Mouse (Mus musculus) olfactory bulb, adult 2 months (tissue): ENCODE measurements around the gene Ubac2. TPM values are rescaled to one million over a fixed set of nuclear protein-coding genes. Genes with fewer than 3 reads are reported as not detected.

ENCODE experiments used
- H3K27ac ChIP-seq: fragments of 200-500 bp; 2 replicates; pipeline ENCODE4 v1.5.1; 2012; ENCODE audit warnings: low read depth, low read length; ENCODE audit not compliant: insufficient read depth
- H3K4me1 ChIP-seq: fragments of 200-500 bp; 2 replicates; pipeline ENCODE4 v1.6.1; 2012; ENCODE audit warnings: low read length; ENCODE audit not compliant: control insufficient read depth, insufficient read depth
- H3K4me3 ChIP-seq: fragments of 200-500 bp; 2 replicates; pipeline ENCODE4 v1.5.1; 2012; ENCODE audit warnings: mild to moderate bottlenecking, low read depth, low read length, moderate library complexity; ENCODE audit not compliant: insufficient read depth
- CTCF ChIP-seq: fragments of 200-500 bp; IDR thresholded peaks from 2 replicates; pipeline ENCODE4 v1.5.1; 2012; ENCODE audit warnings: low read depth, mild to moderate bottlenecking, low read length, moderate library complexity; ENCODE audit not compliant: insufficient read depth
- POLR2A ChIP-seq: fragments of 200-500 bp; IDR thresholded peaks from 2 replicates; pipeline ENCODE4 v1.6.1; 2012; ENCODE audit warnings: mild to moderate bottlenecking, low read depth, low read length, moderate library complexity; ENCODE audit not compliant: insufficient read depth
- WGBS: fragments of 180-500 bp; shearing (Covaris S2); methylation state at CpG from one replicate; pipeline ENCODE4 v1.1.7; 2018; 5-methylcytosine and 5-hydroxymethylcytosine counted together
- polyA plus RNA-seq: library from polyadenylated mRNA; stranded (reverse); fragments of >200 nt; gene quantifications from 2 replicates; pipeline ENCODE4 v1.2.4, GENCODE M21; 2012; ENCODE audit warnings: low replicate concordance; ENCODE audit not compliant: missing spikeins, insufficient read depth, insufficient read length

Gene Ubac2
- polyA plus RNA-seq, 1 experiment = not detected

DNA sequence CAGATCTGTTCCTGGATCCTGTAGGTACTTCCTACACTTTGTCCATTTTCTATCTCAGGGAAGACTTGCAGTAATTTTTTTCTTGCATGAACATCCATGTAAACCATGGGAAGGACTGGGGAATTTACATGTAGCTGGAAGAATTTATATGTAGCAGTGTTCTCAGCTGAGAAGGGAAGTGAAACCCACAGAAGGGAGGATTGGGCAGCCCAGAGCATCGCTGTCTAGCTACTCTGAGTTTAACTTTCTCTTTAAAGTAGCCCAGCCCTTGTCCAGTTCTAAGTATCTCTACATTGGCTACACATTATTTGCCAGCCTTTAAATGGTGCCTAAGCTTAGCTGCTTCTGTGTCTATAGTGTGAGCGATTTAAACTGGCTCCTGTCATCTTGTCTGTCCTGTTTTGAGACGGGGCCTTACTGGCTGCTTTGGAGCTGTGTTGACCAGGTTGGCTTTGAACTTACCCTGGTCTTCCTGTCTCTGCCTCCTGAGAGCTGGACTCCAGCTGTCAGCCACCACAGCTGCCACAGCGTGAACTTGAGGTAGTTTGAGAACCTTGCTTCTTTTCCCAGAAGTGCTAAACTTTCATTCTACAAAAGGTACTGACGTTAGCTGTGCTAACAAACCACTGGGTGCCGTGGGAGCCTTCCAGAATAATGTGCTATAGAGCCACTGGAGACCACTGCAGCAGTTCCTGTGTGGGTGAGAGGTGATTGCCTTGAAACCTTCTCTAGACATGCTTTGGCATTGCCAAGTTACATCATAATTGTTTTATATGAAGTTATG, 38.1 kb downstream of the Ubac2 start:
- WGBS = 86% methylated on average over 6 of the region's 6 CpGs
- TF ChIP-seq POLR2A = no peak
- no peak for TF ChIP-seq CTCF
- H3K27ac ChIP-seq = no peak overlapping the region

DNA sequence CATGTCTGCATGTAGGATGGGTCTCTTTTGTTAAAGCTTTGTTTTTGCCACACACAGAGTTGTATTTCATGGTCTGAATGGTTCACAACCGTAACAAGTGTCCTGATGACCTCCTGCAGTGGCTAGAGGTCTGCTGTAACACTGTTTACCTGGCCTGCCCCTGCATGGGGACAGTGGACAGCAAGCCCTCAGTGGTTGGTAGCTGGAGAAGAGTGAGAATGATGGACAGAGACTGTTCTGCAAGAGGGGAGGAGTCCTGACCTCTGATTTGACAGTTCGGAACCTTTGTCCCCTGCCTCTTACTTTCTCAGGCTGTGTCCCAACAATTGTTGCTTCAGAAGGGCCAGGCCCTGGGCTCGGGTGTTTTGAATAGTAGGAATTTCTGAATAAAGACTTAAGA, 39.8 kb downstream of the Ubac2 start:
- H3K27ac ChIP-seq = no peak overlapping the region
- no peak for TF ChIP-seq CTCF

More for the DNA sequence above, 38.1 kb downstream of the Ubac2 start:
- H3K4me3 ChIP-seq = no peak overlapping the region
- peaks cover 5% of the 10 kb centered on the region for H3K4me1 ChIP-seq

GRCm38 (mm10) chr14:121919752-121920151, 41.3 kb downstream of the Ubac2 start:
- WGBS = 6% methylated on average over 3 of the region's 3 CpGs
- no peak for TF ChIP-seq POLR2A
- TF ChIP-seq CTCF = no peak
- peaks cover 8% of the 10 kb centered on the region for H3K4me1 ChIP-seq
- H3K27ac ChIP-seq = no peak overlapping the region
- H3K4me3 ChIP-seq = no peak overlapping the region

More for the DNA sequence above, 39.8 kb downstream of the Ubac2 start:
- Histone ChIP-seq H3K4me1 (peaks cover 5% of the 10 kb centered on the region), H3K4me3 (no peak overlapping the region)
- WGBS = 75% methylated on average over 3 of the region's 3 CpGs

- TF ChIP-seq POLR2A (no peak), CTCF (no peak)
- Histone ChIP-seq H3K4me1 (peaks cover 8% of the 10 kb centered on the region), H3K4me3 (no peak overlapping the region), H3K27ac (no peak overlapping the region)
- WGBS = 70% methylated on average over 12 of the region's 12 CpGs
These were observed 42.2 kb downstream of the Ubac2 start for GRCm38 (mm10) chr14:121920511-121921124.

- Histone ChIP-seq H3K4me1 (peaks cover 8% of the 10 kb centered on the region), H3K4me3 (no peak overlapping the region), H3K27ac (no peak overlapping the region)
- TF ChIP-seq POLR2A = no peak
- no peak for TF ChIP-seq CTCF
- 81% methylated on average over 4 of the region's 4 CpGs for WGBS
These were observed 43.6 kb downstream of the Ubac2 start for GRCm38 (mm10) chr14:121922016-121922415.

DNA sequence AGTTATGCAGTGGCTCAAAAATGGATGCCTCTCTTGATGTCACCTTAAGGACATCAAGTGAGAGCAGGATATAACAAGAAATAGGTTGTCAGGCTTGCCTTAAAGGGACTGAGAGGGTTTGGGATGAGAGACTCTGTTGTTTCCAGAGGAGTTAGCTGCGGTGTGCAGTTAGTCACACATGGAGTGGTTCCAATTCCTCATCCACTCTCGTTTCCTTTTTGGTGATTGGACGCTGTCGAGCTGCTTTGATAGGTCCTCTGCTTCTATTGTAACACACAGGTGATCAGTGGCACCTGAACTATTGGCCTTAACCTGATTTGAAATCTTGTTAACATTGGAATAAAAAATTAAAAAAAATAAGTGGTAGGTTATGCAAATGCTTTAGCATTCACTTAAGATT, 44.3 kb downstream of the Ubac2 start:
- peaks cover 8% of the 10 kb centered on the region for H3K4me1 ChIP-seq
- WGBS = 49% methylated on average over 4 of the region's 4 CpGs
- TF ChIP-seq CTCF = no peak
- TF ChIP-seq POLR2A = no peak

GRCm38 (mm10) chr14:121924876-121925275, 46.5 kb downstream of the Ubac2 start:
- H3K4me1 ChIP-seq = peaks cover 8% of the 10 kb centered on the region

More for the DNA sequence above, 44.3 kb downstream of the Ubac2 start:
- no peak overlapping the region for H3K4me3 ChIP-seq
- H3K27ac ChIP-seq = no peak overlapping the region

DNA sequence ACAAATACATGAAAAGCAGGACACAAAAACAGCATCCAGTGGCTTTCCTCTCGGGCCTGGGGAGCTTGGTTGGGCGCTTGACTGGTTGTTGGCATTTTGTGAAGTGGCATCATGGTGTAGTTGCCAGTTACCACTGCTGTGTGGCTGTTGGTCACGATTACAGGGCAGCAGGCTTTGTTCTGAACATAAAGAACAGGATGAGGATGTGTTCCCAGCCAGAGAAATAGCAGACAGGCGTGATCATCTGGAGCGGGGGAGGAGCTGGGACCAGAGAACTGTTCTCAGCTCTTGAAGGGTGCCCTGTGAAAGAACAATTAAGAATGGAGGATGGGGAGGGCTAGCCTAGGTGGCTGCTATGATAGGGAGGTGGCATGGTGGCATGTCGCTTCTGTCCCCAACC, 48.5 kb downstream of the Ubac2 start:
- WGBS = 81% methylated on average over 6 of the region's 6 CpGs
- H3K4me1 ChIP-seq = peaks cover 3% of the 10 kb centered on the region; the same call in 1 of the 2 replicates
- no peak for TF ChIP-seq POLR2A
- no peak overlapping the region for H3K27ac ChIP-seq
- H3K4me3 ChIP-seq = no peak overlapping the region

More at GRCm38 (mm10) chr14:121924876-121925275, 46.5 kb downstream of the Ubac2 start:
- Histone ChIP-seq H3K27ac (no peak overlapping the region), H3K4me3 (no peak overlapping the region)
- TF ChIP-seq POLR2A = no peak
- TF ChIP-seq CTCF = no peak
- WGBS = 63% methylated on average over 6 of the region's 6 CpGs

DNA sequence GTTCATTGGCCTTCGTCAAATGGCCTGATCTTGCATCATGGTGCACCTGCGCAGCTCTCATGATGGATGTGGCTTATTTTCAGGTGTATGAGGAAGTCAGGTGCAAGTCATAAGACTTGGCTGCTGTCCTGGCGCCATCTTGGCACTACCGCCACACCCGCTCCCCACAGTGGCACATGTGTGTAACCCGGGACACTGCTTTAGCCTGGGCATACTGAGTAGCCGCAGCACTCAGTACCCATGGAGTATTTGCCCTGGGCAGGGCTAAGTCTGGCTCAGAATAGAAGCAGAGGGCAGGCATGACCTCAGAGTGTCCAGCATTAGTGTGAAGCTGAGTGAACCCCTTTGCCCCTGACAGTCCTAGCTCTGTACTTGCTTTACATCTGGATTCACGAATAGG, 49.0 kb downstream of the Ubac2 start:
- TF ChIP-seq CTCF = no peak
- no peak for TF ChIP-seq POLR2A
- 96% methylated on average over 8 of the region's 8 CpGs for WGBS
- no peak overlapping the region for H3K4me3 ChIP-seq
- peaks cover 3% of the 10 kb centered on the region; the same call in 1 of the 2 replicates for H3K4me1 ChIP-seq
- no peak overlapping the region for H3K27ac ChIP-seq
